Mouse (Mus musculus) heart, postnatal 25 days (tissue): ENCODE results near the gene Acin1. TPM values are rescaled to one million over a fixed set of nuclear protein-coding genes. Genes with fewer than 3 reads are reported as not detected.

Experiments used
- DNase-seq: peaks from one replicate; pipeline ENCODE4 v3.0.0; 2022; ENCODE audit warnings: low spot score
- intact Hi-C: fragments of 180-260 bp; cut with DNase I; formaldehyde crosslinking; loops from one replicate; pipeline ENCODE4 v1.15.1; 2025
- total RNA-seq, 2 experiments: library from RNA; stranded (reverse); gene quantifications; 2 replicates each; pipeline ENCODE4 v1.2.3; 2021

Gene Acin1
- total RNA-seq, 2 experiments from 2014 or later = 78.7 to 80.9 TPM

DNA sequence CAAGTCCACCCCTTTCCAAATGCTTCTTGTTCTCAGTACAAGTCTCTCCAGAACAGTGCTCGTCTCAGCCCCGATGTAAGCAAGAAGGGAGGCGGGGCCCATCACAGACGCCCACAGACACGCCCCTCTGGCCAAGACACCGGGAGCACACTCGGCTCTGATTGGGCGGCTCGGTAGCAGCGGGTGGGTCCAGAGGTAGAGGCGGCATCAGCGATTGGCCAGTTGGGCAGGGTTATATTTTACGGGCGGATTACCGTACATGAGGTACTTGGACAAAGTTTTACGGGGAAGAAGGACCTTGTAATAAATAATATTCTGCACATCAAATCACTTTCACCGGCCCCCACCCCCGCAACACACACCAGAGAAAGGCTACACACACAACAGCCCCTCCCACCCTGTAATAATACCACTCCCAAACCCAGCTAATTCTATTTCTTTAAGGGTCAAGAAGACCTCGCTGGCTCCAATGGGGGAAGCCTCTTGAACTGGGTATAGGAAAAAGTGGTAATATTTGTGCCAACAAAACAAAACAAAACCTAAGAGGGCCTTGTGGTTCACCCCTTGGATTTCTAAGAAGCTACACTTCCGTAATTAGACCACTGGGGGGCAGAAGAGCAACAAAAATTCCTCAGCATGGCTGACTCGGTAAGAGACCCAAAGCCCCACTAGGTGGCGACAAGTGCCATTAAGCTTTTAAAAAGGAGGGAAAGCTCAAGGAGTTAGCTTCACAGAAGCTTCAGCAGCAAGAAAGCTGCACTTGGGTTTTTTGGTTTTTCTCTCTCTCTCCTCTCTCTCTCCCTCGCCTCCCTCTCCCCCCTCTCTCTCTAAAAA is 35.9 kb downstream of the Acin1 start:
- intact Hi-C loops = loop anchor here (2.0 to 5.0 kb wide), 2 partner anchors 36 to 50 kb away; partner anchors contain the start of genes 1700123O20Rik and Acin1
- DNase-seq = peak; percentile 53

DNA sequence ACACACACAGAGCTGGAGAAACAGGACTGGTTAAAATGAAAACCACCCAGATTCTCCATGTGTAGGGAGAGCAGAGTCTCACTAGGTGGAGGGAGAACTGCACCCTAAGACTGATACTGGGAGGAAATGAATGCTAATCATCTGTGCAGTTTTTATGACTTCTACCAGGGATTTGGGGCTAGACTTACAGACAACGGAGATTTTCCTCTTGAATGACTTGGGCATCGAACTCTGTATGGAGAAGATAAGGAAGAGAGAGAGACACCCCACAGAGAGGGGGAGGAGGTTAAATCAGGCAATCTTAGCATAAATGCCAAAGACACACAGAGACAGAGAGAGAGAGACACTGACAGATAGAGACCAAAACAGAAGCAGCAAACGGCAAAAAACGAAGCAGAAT is 38.8 kb downstream of the Acin1 start:
- intact Hi-C loops = loop anchor here (10.0 kb wide), 1 partner anchor 423 kb away; no protein-coding TSS in a partner anchor
- no peak for DNase-seq

- intact Hi-C loops = loop anchor here (10.0 kb wide), 1 partner anchor 422 kb away; no protein-coding TSS in a partner anchor
- no peak for DNase-seq
These were observed 39.7 kb downstream of the Acin1 start for GRCm38 (mm10) chr14:54646898-54647636.

DNA sequence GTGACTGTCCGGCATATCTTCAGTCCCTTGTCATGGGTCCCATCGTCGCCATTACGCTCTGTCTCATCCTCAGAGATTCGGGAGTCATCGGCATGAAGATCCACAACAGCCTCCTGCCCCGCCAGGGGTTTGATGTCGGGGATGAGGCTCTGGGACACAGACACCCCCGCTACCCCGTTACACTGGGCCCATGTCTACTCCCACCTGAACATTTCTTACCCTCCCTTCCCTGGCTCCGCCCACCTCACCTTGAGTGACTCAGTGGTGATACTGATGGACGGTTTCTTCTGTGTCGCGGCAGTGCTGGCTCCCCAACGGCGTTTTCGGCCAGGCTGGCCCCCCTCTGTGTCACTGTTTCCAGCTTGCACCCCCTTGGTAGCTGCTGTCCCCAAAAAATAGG is 40.3 kb downstream of the Acin1 start:
- intact Hi-C loops = loop anchor here (10.0 kb wide), 1 partner anchor 422 kb away; no protein-coding TSS in a partner anchor
- no peak for DNase-seq

- DNase-seq = no peak
- intact Hi-C loops = loop anchor here (10.0 kb wide), 1 partner anchor 419 kb away; no protein-coding TSS in a partner anchor
These were observed 42.4 kb downstream of the Acin1 start for GRCm38 (mm10) chr14:54644294-54644693.

DNA sequence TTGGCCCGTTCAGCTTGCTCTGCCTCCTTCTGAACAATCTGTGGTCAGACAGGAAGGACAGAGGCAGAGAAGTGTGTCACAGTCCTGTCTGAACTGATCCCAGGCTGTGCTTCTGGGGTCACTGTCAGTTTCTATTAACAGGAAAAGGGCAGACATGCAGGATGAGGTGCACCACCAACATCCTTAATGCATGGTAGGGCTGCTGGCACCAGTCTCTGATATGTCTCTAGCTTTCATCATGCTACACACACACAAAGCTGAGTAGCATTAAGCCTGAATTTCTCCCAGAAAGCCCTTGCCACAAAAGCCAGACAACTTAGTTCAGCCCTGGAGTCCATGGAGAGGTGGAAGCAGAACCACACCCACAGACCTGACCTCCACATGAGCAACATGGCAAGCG is 43.7 kb downstream of the Acin1 start:
- intact Hi-C loops = loop anchor here (10.0 kb wide), 1 partner anchor 418 kb away; no protein-coding TSS in a partner anchor
- no peak for DNase-seq

DNA sequence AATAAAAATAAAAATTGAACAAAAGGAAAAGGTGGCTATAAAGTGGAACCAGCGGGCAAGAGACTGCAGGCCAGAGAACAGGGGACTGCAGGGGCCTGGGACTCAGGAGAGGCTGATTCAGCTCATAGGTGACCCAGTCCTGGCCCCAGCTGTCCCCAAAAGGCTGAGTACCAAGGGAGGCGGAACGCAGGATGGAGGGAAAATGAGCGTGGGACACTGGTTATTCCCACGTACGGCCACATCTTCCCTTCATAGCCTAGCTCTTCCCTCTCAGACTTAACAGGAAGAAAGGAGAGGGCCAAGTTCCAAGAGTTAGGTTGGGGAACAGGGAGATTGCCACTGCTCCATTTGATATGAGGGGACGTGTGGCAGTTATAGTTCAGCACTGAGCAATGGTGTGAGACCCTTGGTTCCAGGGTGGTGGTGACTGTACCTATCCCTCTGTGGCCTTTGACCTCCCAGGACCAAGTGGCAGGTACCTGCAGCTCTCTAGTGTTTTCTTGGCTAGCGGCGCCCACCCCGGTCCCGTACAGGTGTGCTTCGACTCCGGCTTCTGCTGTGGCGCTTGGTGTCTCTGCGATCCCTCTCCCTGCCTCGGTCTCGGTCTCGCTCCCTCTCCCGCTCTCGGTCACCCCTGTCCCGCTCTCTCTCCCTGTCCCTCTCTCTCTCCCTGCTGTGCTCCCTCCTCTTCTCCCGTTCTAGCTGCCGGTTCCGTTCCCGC is 44.3 kb downstream of the Acin1 start:
- intact Hi-C loops = loop anchor here (10.0 kb wide), 1 partner anchor 418 kb away; no protein-coding TSS in a partner anchor
- DNase-seq = no peak

GRCm38 (mm10) chr14:54641305-54641969 is 45.3 kb downstream of the Acin1 start, which contains the start of gene Cdh24:
Gene Cdh24 (minus strand): TSS chr14:54641364.
- intact Hi-C loops = loop anchor here (1.0 to 10.0 kb wide), 2 partner anchors 72 to 417 kb away; no protein-coding TSS in a partner anchor

DNA sequence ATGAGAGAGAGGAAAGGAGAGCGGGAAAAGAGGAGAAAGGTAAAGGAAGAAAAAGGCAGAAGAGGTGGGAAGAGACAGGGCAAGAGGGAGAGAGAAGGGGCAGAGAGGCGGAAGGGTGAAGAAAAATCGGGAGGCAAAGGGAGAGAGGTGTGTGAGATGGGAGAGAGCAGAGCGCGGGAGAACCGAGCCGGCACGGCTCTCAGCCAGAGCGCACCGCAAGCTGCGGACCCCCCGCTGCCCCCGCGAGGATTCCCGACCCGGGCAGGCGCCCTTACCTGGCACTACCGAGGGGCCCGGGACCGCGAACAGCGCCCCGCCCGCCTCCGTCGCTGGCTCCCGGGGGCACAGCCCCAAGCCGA is 45.8 kb downstream of the Acin1 start, which contains the start of gene Gm17606:
TSS of gene Gm17606 (plus strand) at position 7 of the 359 bp plus-strand sequence.
- intact Hi-C loops = loop anchor here (1.0 to 10.0 kb wide), 2 partner anchors 72 to 416 kb away; no protein-coding TSS in a partner anchor
- DNase-seq = no peak

More at GRCm38 (mm10) chr14:54641305-54641969, 45.3 kb downstream of the Acin1 start, which contains the start of gene Cdh24:
- DNase-seq = peak; percentile 77

GRCm38 (mm10) chr14:54640121-54640520 is 46.6 kb downstream of the Acin1 start:
- no peak for DNase-seq
- intact Hi-C loops = loop anchor here (10.0 kb wide), 1 partner anchor 415 kb away; no protein-coding TSS in a partner anchor

GRCm38 (mm10) chr14:54638210-54638609 is 48.5 kb downstream of the Acin1 start:
- DNase-seq = no peak
- intact Hi-C loops = no loop called here

- no peak for DNase-seq
- intact Hi-C loops = no loop called here
These were observed 49.8 kb downstream of the Acin1 start for GRCm38 (mm10) chr14:54636954-54637353.

GRCm38 (mm10) chr14:54634182-54634581 is 52.5 kb downstream of the Acin1 start:
- DNase-seq = no peak
- intact Hi-C loops = no loop called here

GRCm38 (mm10) chr14:54632252-54632651 is 54.5 kb downstream of the Acin1 start:
- no peak for DNase-seq
- intact Hi-C loops = no loop called here

- DNase-seq = no peak
- intact Hi-C loops = no loop called here
These were observed 55.5 kb downstream of the Acin1 start for GRCm38 (mm10) chr14:54631240-54631599.

GRCm38 (mm10) chr14:54630583-54631239 is 56.0 kb downstream of the Acin1 start:
- intact Hi-C loops = no loop called here

DNA sequence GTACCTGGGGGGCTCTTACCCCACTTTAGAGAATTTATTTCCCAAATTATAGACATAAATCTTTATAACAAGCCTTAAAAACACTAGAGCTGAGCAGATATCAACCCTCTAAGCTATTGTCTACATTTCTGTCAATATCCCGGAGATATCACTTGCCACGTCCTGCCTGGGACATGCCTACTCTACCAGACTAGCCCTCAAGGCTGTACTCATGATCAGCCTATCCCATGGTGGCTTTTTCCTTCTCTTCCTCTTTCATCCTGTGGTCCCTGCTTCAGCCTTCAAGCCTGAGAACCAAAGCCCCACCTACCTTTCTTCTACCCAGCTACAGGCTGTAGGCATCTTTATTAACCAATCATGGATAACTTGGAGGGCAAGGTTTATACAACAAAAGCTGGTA is 56.9 kb downstream of the Acin1 start:
- no peak for DNase-seq
- intact Hi-C loops = no loop called here

More at GRCm38 (mm10) chr14:54630583-54631239, 56.0 kb downstream of the Acin1 start:
- no peak for DNase-seq

DNA sequence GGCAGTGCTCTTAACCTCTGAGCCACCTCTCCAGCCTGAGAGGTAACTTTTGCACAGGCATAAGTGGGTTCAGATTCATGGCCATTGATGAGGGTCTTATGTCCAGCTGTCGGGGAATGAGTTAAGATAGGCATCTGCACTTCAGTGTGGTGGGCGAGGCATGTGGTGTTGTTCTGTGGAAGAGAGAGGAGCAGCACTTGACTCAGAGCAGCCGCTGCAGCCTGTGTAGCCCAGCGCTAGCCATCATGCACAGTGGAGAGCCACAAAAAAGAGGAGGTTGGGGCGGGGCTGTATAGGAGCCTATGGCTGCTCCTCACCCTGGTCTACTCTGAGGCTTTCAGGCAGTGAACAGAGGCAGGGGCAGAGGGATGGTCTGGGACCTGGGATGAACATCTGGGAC is 58.6 kb downstream of the Acin1 start:
- no peak for DNase-seq
- intact Hi-C loops = no loop called here

- no peak for DNase-seq
- intact Hi-C loops = no loop called here
These were observed 61.8 kb downstream of the Acin1 start for GRCm38 (mm10) chr14:54624976-54625375.
